Mouse (Mus musculus): ENCODE results near the gene Abca14.

Gene Abca14

GRCm38 (mm10) chr7:120203789-120204188 is at the start of gene Abca14:
Gene Abca14, plus strand, starts transcription at chr7:120203961.
- DNase-seq: peak; percentile 87

- no peak for DNase-seq
Observed at GRCm38 (mm10) chr7:120156841-120157409, 46.8 kb upstream of the Abca14 start.

- no peak for DNase-seq
Observed at GRCm38 (mm10) chr7:120157575-120158061, 46.1 kb upstream of the Abca14 start.

GRCm38 (mm10) chr7:120158121-120158613 is 45.6 kb upstream of the Abca14 start:
- DNase-seq: no peak

GRCm38 (mm10) chr7:120163581-120164251 is 40.0 kb upstream of the Abca14 start:
- no peak for DNase-seq

GRCm38 (mm10) chr7:120172188-120172700 is 31.5 kb upstream of the Abca14 start:
- DNase-seq: no peak

- DNase-seq: no peak
Observed at GRCm38 (mm10) chr7:120173603-120174244, 30.0 kb upstream of the Abca14 start, which contains the start of gene Anks4b. Gene Anks4b, plus strand, starts transcription at chr7:120173858.

GRCm38 (mm10) chr7:120174723-120175504 is 28.8 kb upstream of the Abca14 start:
- no peak for DNase-seq

GRCm38 (mm10) chr7:120177611-120178010 is 26.1 kb upstream of the Abca14 start:
- no peak for DNase-seq

- no peak for DNase-seq
Observed at GRCm38 (mm10) chr7:120178935-120179334, 24.8 kb upstream of the Abca14 start.

- DNase-seq: no peak
Observed at GRCm38 (mm10) chr7:120180547-120180946, 23.2 kb upstream of the Abca14 start.

GRCm38 (mm10) chr7:120181401-120182230 is 22.1 kb upstream of the Abca14 start:
- DNase-seq: no peak

- no peak for DNase-seq
Observed at GRCm38 (mm10) chr7:120182891-120183290, 20.9 kb upstream of the Abca14 start.

- DNase-seq: no peak
Observed at GRCm38 (mm10) chr7:120188946-120189345, 14.8 kb upstream of the Abca14 start.

- no peak for DNase-seq
Observed at GRCm38 (mm10) chr7:120189369-120190149, 14.2 kb upstream of the Abca14 start.

- no peak for DNase-seq
Observed at GRCm38 (mm10) chr7:120190150-120190665, 13.6 kb upstream of the Abca14 start.

- DNase-seq: no peak
Observed at GRCm38 (mm10) chr7:120192207-120192606, 11.6 kb upstream of the Abca14 start.

- DNase-seq: no peak
Observed at GRCm38 (mm10) chr7:120192816-120193215, 10.9 kb upstream of the Abca14 start.

- no peak for DNase-seq
Observed at GRCm38 (mm10) chr7:120195207-120195606, 8.6 kb upstream of the Abca14 start.

GRCm38 (mm10) chr7:120201231-120201744 is 2.5 kb upstream of the Abca14 start:
- no peak for DNase-seq
